Mouse (Mus musculus) lung, embryonic 15.5 days (tissue): ENCODE measurements at regions not wholly inside any gene's neighbourhood (a gene's known extent, or its start where the extent isn't known, plus 50 kb on each side); places are given as distances from the start of the nearest gene placed in this dataset.

Experiments used
- ATAC-seq: fragments of 200-750 bp; cut with Nextera tagmentation; 2 replicates; pipeline ENCODE4 v1.8.0; 2017; ENCODE audit warnings: moderate number of reproducible peaks, borderline replicate concordance; ENCODE audit not compliant: low FRiP score, low TSS enrichment; ENCODE audit errors: extremely low read depth
- H3K27ac ChIP-seq: fragments of 300-500 bp; sonication (generic); 2 replicates; pipeline ENCODE4 v1.5.1; 2015; ENCODE audit warnings: moderate library complexity, mild to moderate bottlenecking, inconsistent platforms
- H3K27me3 ChIP-seq: fragments of 300-500 bp; sonication (generic); 2 replicates; pipeline ENCODE4 v1.6.1; 2015; ENCODE audit warnings: inconsistent platforms
- H3K36me3 ChIP-seq: fragments of 300-500 bp; sonication (generic); 2 replicates; pipeline ENCODE4 v1.6.1; 2015; ENCODE audit warnings: inconsistent platforms
- H3K4me1 ChIP-seq: fragments of 300-500 bp; sonication (generic); 2 replicates; pipeline ENCODE4 v1.6.1; 2015; ENCODE audit warnings: inconsistent platforms
- H3K4me2 ChIP-seq: fragments of 300-500 bp; sonication (generic); 2 replicates; pipeline ENCODE4 v1.6.1; 2015; ENCODE audit warnings: inconsistent platforms, mild to moderate bottlenecking, moderate library complexity
- H3K4me3 ChIP-seq: fragments of 300-500 bp; sonication (generic); 2 replicates; pipeline ENCODE4 v1.5.1; 2015; ENCODE audit warnings: mild to moderate bottlenecking, inconsistent platforms
- H3K9ac ChIP-seq: fragments of 300-500 bp; sonication (generic); 2 replicates; pipeline ENCODE4 v1.6.1; 2015; ENCODE audit warnings: inconsistent platforms
- H3K9me3 ChIP-seq: fragments of 300-500 bp; sonication (generic); 2 replicates; pipeline ENCODE4 v1.6.1; 2016; ENCODE audit warnings: inconsistent platforms
- WGBS: fragments of 180-500 bp; shearing (Covaris S2); methylation state at CpG from one replicate; pipeline ENCODE4 v1.1.7; 2015; 5-methylcytosine and 5-hydroxymethylcytosine counted together

DNA sequence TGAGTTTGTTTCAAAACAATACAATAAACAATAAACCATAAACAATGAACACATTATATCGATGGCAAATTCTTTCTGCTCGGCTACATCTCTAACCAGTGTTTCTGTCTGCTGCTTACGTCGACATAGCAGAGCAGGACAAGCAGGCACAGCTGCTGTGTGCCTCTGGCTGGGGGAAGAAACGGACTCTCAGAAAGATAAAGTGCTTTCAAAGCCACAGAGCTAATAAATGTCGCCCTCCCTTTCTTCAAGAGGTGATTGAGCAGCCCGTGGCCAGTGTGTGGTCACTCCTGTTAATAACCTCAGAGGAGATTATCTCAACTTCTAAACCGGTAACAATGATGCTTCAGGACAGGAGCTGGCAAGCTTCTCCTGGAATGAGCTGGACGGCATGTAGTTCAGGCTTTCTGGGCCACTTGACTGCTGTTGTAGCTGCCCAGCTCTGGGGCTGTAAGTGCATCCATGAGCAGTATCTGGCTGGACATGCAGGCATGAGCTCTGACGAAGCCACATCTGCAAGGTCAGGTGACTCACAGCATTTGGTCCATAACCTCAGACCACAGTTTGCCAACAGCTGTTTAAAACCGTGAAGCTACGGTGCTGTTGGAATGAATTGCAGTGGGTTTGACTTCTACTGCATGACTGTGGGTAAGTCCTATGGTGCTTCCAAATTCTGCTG lies 55.6 kb downstream of the Evx1 start:
- H3K4me3 ChIP-seq: no peak overlapping the region
- WGBS: 19% methylated on average over 12 of the region's 12 CpGs
- H3K27ac ChIP-seq: no peak overlapping the region
- 0 out of 2 replicates have a peak, but pooled peaks cover 5% of the 10 kb centered on the region for H3K4me1 ChIP-seq
- no peak for ATAC-seq
- H3K4me2 ChIP-seq: no peak overlapping the region
- H3K27me3 ChIP-seq: no peaks in the 10 kb centered on the region
- H3K36me3 ChIP-seq: no peaks in the 10 kb centered on the region
- H3K9ac ChIP-seq: no peak overlapping the region
- H3K9me3 ChIP-seq: no peaks in the 10 kb centered on the region

DNA sequence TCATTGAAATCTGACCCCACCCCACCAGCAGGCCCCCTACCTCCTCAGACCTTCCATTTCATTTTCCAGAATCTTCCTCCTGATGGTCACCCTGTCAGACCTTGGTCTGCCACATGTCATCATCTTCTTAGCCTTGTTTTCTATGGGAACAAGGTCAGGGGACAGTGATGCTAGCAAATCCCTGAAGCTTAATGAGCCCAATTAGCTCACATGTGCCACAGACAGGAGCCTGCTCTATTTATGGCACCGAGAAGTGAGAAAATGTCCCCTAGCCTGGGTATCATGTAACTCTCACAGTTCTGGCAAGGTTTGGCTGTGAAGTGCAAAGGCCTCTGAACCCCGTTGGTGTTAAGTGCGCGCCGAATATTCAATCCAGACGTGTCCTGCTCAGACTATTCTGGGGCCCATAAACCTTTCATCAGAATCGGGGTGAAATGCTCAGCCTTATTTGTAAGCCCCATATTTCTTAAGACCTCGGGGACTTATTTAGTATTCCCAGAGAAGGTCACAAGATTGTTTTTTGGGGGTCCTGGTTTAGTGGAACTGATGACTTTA lies 57.6 kb downstream of the Evx1 start:
- Histone ChIP-seq H3K4me3 (no peak overlapping the region), H3K27ac (no peak overlapping the region), H3K9me3 (no peaks in the 10 kb centered on the region), H3K9ac (no peak overlapping the region), H3K4me1 (0 out of 2 replicates have a peak, but pooled peaks cover 5% of the 10 kb centered on the region), H3K36me3 (no peaks in the 10 kb centered on the region), H3K4me2 (no peak overlapping the region), H3K27me3 (no peaks in the 10 kb centered on the region)
- ATAC-seq: no peak
- WGBS: 87% methylated on average over 8 of the region's 8 CpGs

DNA sequence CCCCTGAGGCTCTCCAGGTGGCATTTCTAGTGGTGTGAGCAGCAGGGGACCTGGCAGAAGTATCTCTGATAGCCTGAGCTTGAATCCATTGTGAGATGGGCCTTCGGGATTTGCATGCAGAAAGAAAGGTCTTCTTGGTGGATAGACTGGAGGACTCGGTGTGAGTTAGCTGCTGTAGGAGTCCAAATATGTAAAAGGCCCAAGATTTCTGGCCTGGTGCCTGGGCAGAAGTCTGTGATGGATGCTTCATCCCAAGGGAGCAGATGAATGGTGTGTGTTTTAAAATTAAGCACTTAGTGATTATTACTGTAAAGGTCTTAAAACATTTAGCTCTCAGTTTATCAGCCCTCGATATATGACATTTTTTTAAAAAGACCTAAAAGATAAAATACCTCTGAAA lies 65.8 kb downstream of the Evx1 start:
- 41% methylated on average over 3 of the region's 3 CpGs for WGBS

GRCm38 (mm10) chr6:52379588-52379987 lies 66.3 kb downstream of the Evx1 start:
- no peaks in the 10 kb centered on the region for H3K36me3 ChIP-seq
- H3K27ac ChIP-seq: peak overlapping the region; percentile 70
- H3K9ac ChIP-seq: no peak overlapping the region
- peak; percentile 59; the same call in 1 of the 2 replicates for ATAC-seq
- H3K4me2 ChIP-seq: no peak overlapping the region
- WGBS: 21% methylated on average over 5 of the region's 5 CpGs
- H3K27me3 ChIP-seq: no peaks in the 10 kb centered on the region
- H3K4me1 ChIP-seq: peaks cover 5% of the 10 kb centered on the region
- H3K9me3 ChIP-seq: no peaks in the 10 kb centered on the region
- no peak overlapping the region for H3K4me3 ChIP-seq

More for the DNA sequence above, 65.8 kb downstream of the Evx1 start:
- no peaks in the 10 kb centered on the region for H3K9me3 ChIP-seq
- H3K27ac ChIP-seq: peak overlapping the region; percentile 70
- peaks cover 5% of the 10 kb centered on the region for H3K4me1 ChIP-seq
- no peaks in the 10 kb centered on the region for H3K27me3 ChIP-seq
- no peak overlapping the region for H3K9ac ChIP-seq
- no peaks in the 10 kb centered on the region for H3K36me3 ChIP-seq
- no peak; the same call in 1 of the 2 replicates for ATAC-seq
- no peak overlapping the region for H3K4me3 ChIP-seq
- H3K4me2 ChIP-seq: no peak overlapping the region

DNA sequence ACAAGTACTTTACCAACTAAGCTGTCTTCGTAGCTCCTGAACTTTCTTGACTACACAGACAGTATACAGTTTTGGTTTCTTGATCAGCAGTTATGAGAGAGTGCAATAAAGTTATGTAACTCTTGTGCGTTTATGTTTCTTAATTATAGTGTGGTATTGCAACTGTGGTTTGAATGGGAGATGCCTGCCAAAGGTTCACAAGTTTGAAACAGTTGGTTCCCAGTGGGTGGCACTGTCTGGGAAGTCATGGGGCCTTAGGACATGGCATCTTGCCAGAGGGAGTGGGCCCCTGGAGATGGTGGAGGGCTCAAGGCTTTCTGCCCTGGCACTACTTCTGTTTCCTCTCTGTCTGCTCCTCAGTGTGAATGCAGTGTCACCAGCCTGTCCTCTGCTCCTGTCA lies 71.7 kb downstream of the Evx1 start:
- no peaks in the 10 kb centered on the region for H3K9me3 ChIP-seq
- no peaks in the 10 kb centered on the region for H3K36me3 ChIP-seq
- H3K27me3 ChIP-seq: no peaks in the 10 kb centered on the region
- ATAC-seq: no peak
- no peaks in the 10 kb centered on the region for H3K4me1 ChIP-seq
- H3K9ac ChIP-seq: no peak overlapping the region
- H3K4me2 ChIP-seq: no peak overlapping the region
- WGBS: 83% methylated on average over 2 of the region's 2 CpGs
- no peak overlapping the region for H3K4me3 ChIP-seq
- H3K27ac ChIP-seq: no peak overlapping the region

- Histone ChIP-seq H3K4me3 (no peak overlapping the region), H3K9me3 (no peaks in the 10 kb centered on the region; the same call in 1 of the 2 replicates), H3K4me2 (no peak overlapping the region), H3K36me3 (no peaks in the 10 kb centered on the region), H3K4me1 (no peaks in the 10 kb centered on the region), H3K27me3 (no peaks in the 10 kb centered on the region), H3K9ac (no peak overlapping the region), H3K27ac (no peak overlapping the region)
- 65% methylated on average over 5 of the region's 5 CpGs for WGBS
- ATAC-seq: no peak
These were observed 88.1 kb downstream of the Evx1 start for GRCm38 (mm10) chr6:52401404-52401803.

GRCm38 (mm10) chr6:52409991-52410390 lies 96.7 kb downstream of the Evx1 start:
- Histone ChIP-seq H3K27me3 (no peaks in the 10 kb centered on the region), H3K4me2 (no peak overlapping the region), H3K27ac (peak overlapping the region; percentile 50; the same call in 1 of the 2 replicates), H3K4me3 (no peak overlapping the region), H3K36me3 (no peaks in the 10 kb centered on the region), H3K9me3 (no peaks in the 10 kb centered on the region), H3K9ac (no peak overlapping the region), H3K4me1 (peaks cover 12% of the 10 kb centered on the region; the same call in 1 of the 2 replicates)
- WGBS: 85% methylated on average over 4 of the region's 4 CpGs
- ATAC-seq: no peak

GRCm38 (mm10) chr6:52410711-52411110 lies 97.4 kb downstream of the Evx1 start:
- WGBS: 21% methylated on average over 5 of the region's 5 CpGs

DNA sequence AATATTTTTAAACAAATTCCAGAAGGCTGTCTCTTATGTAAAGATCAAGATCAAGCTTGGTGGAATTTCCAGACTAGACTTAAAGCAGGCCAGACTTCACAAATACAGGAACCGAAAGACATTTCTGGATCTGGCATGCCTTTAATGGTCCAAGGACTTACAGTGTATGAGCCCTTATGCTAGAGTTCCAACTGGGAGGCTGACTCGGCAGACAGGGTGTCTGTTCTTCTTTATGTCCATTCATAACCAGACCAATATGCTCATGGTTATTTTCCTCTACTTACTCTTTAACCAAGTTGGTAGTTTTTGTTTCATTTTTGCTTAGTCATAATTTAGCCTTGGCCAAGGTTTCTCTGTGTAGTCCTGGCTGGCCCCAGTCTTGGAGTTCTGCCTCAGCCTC lies 98.0 kb downstream of the Evx1 start:
- Histone ChIP-seq H3K36me3 (no peaks in the 10 kb centered on the region), H3K9me3 (no peaks in the 10 kb centered on the region), H3K27ac (peak overlapping the region; percentile 70), H3K9ac (no peak overlapping the region), H3K4me3 (no peak overlapping the region), H3K4me1 (peaks cover 16% of the 10 kb centered on the region), H3K4me2 (no peak overlapping the region), H3K27me3 (no peaks in the 10 kb centered on the region)
- no peak; the same call in 1 of the 2 replicates for ATAC-seq
- 82% methylated on average over 2 of the region's 2 CpGs for WGBS

More at GRCm38 (mm10) chr6:52410711-52411110, 97.4 kb downstream of the Evx1 start:
- Histone ChIP-seq H3K4me1 (peaks cover 12% of the 10 kb centered on the region; the same call in 1 of the 2 replicates), H3K9ac (no peak overlapping the region), H3K4me3 (no peak overlapping the region), H3K36me3 (no peaks in the 10 kb centered on the region), H3K27ac (peak overlapping the region; percentile 70), H3K9me3 (no peaks in the 10 kb centered on the region), H3K27me3 (no peaks in the 10 kb centered on the region), H3K4me2 (no peak overlapping the region)
- ATAC-seq: peak; percentile 85

GRCm38 (mm10) chr6:52413639-52414038 lies 100.3 kb downstream of the Evx1 start:
- no peak for ATAC-seq
- Histone ChIP-seq H3K4me1 (peaks cover 38% of the 10 kb centered on the region), H3K4me2 (no peak overlapping the region), H3K4me3 (no peak overlapping the region), H3K36me3 (no peaks in the 10 kb centered on the region), H3K27me3 (no peaks in the 10 kb centered on the region), H3K27ac (no peak overlapping the region), H3K9ac (no peak overlapping the region), H3K9me3 (no peaks in the 10 kb centered on the region)
- WGBS: 90% methylated on average over 4 of the region's 4 CpGs

DNA sequence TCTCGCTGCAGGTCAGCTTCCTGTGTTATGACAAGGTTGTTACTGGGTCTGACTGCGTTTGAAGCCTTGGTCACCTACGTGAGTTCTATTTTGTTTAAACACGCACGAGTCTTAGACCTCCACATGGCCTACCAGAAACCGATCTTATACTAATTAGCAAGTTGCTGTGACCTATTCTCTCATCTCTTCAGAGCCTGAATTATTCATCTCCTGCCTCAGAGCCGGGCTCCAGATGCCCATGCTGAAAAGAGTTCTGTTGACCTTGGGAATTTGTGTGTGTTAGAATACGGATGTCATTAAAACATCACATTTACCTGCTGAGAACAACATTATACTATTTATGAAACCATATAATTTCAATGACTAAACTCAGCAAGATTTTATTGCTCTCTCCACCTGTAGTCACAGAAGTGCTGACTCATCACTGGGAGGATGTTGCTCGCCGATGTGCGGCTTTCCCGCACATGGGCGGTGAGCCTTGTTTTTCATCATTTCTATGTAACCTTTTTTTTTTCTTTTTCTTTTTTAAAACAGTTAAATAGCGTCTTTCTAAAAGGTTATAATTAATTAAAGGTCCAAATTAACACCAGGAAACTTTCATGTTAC lies 102.1 kb downstream of the Evx1 start:
- no peak for ATAC-seq
- WGBS: 91% methylated on average over 14 of the region's 14 CpGs

DNA sequence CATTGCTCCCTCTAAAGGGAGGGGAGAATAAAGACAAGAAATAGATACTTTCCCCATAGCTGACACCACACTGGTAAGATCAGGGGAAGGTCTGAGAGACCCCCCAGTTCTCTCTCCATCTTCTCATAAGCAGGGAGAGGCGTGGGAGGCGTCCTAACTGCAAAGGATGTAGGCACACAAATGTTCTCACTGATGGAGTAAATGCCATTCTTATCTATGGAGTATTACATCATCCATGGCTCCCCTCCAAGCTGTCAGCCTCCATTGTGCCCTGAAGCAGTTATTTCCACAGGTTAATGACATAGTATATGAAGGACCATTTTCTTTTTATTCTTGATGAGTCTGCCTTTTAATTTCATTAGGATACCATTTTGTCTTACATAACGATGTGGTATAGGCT lies 103.2 kb downstream of the Evx1 start:
- Histone ChIP-seq H3K36me3 (no peaks in the 10 kb centered on the region), H3K9ac (no peak overlapping the region), H3K27me3 (no peaks in the 10 kb centered on the region), H3K4me1 (peaks cover 34% of the 10 kb centered on the region), H3K4me3 (no peak overlapping the region), H3K9me3 (no peaks in the 10 kb centered on the region), H3K4me2 (no peak overlapping the region), H3K27ac (peak overlapping the region; percentile 89)
- ATAC-seq: no peak
- WGBS: 41% methylated on average over 3 of the region's 3 CpGs

More for the DNA sequence above, 102.1 kb downstream of the Evx1 start:
- H3K9me3 ChIP-seq: no peaks in the 10 kb centered on the region
- peaks cover 44% of the 10 kb centered on the region for H3K4me1 ChIP-seq
- H3K36me3 ChIP-seq: no peaks in the 10 kb centered on the region
- H3K27me3 ChIP-seq: no peaks in the 10 kb centered on the region
- H3K4me3 ChIP-seq: no peak overlapping the region
- no peak overlapping the region for H3K4me2 ChIP-seq
- no peak overlapping the region for H3K9ac ChIP-seq
- H3K27ac ChIP-seq: no peak overlapping the region
